Mouse (Mus musculus) adrenal gland, postnatal 4 days (tissue): ENCODE data around the gene Pde3b. TPM values are rescaled to one million over a fixed set of nuclear protein-coding genes. Genes with fewer than 3 reads are reported as not detected.

Experiments used
- total RNA-seq, 2 experiments: library from RNA; stranded (reverse); gene quantifications; 2 replicates each; pipeline ENCODE4 v1.2.3; 2021

Gene Pde3b
- total RNA-seq, 2 experiments from 2014 or later: 12.2 to 13.1 TPM

Other genes with a start within 250 kb of the Pde3b start
- 100 to 1,000 TPM; 116 to 122 TPM for gene Copb1, start 160.6 kb upstream of the Pde3b start, total RNA-seq
- 100 to 1,000 TPM; 154 to 157 TPM for gene Psma1, start 139.2 kb upstream of the Pde3b start, total RNA-seq
- 1 to 10 TPM; 1.9 to 2.3 TPM for gene Cyp2r1, start 147.7 kb downstream of the Pde3b start, total RNA-seq
- gene Calca, start 221.1 kb downstream of the Pde3b start, total RNA-seq: under 1 TPM; 0.56 to 0.67 TPM